Mouse (Mus musculus) cerebellum, adult 2 months (tissue): ENCODE data around the gene Samd14.

Experiments
- CTCF ChIP-seq: fragments of 200-500 bp; IDR thresholded peaks from 2 replicates; pipeline ENCODE4 v1.5.1; 2011; ENCODE audit warnings: low read depth, mild to moderate bottlenecking, control low read depth, low read length, moderate library complexity, borderline replicate concordance; ENCODE audit not compliant: insufficient read depth
- POLR2A ChIP-seq: fragments of 200-500 bp; IDR thresholded peaks from 2 replicates; pipeline ENCODE4 v1.6.1; 2011; ENCODE audit warnings: low read length, control low read depth, borderline replicate concordance; ENCODE audit not compliant: insufficient read depth

DNA sequence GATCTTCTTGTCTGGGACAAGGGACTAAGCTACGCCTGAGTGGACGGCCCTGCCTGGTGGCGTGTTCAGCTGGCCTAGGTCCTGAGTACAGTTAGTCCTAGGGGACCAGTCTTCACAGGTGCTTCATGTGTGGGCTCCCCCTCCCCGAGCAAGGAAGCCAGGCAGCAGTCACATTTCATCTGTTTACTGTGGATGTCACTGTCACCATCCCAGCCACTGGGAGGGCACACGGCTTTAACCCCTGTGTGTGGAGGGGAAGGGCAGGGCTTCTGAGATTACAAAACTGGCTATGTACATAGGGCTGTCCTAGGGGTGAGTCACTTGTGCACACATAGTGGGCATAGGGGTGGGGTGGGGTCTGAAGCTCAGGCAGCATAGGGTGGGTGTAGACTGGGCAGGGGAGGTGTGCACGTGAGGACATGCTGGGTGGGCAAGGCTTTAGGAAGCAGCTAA is 16.4 kb downstream of the Samd14 start:
- TF ChIP-seq CTCF = no peak
- TF ChIP-seq POLR2A = no peak
